Mouse (Mus musculus): ENCODE measurements around the gene Btbd16. TPM values are rescaled to one million over a fixed set of nuclear protein-coding genes. Genes with fewer than 3 reads are reported as not detected.
A peak's percentile ranks its signal among the peaks of the same experiment; 100 is the strongest.

Gene Btbd16
- polyA plus RNA-seq, 1 experiment from 2014 or later, result 0.13 TPM

- Histone ChIP-seq H3K4me3 (no peak overlapping the region), H3K9ac (peak overlapping the region; percentile 53; the same call in 1 of the 2 replicates), H3K4me1 (peaks cover 47% of the 10 kb centered on the region), H3K36me3 (peaks cover 82% of the 10 kb centered on the region), H3K9me3 (no peaks in the 10 kb centered on the region), H3K4me2 (no peak overlapping the region), H3K27me3 (replicated peaks) (no peaks in the 10 kb centered on the region), H3K27ac (replicated peaks) (peak overlapping the region; percentile 53)
- 39% methylated on average over 17 of the region's 17 CpGs for WGBS
- ATAC-seq (ENCODE audit: extremely low read depth, insufficient number of reproducible peaks, low FRiP score, low TSS enrichment), result no peak
These were observed 22.9 kb upstream of the Btbd16 start for GRCm38 (mm10) chr7:130750752-130751490.

GRCm38 (mm10) chr7:130751678-130752077 lies 22.2 kb upstream of the Btbd16 start:
- H3K9me3 ChIP-seq, result no peaks in the 10 kb centered on the region
- no peak overlapping the region for H3K4me2 ChIP-seq
- no peak overlapping the region for H3K4me3 ChIP-seq
- no peak for ATAC-seq (ENCODE audit: extremely low read depth, insufficient number of reproducible peaks, low FRiP score, low TSS enrichment)
- peaks cover 75% of the 10 kb centered on the region for H3K36me3 ChIP-seq
- H3K4me1 ChIP-seq, result peaks cover 54% of the 10 kb centered on the region
- no peaks in the 10 kb centered on the region for H3K27me3 ChIP-seq (replicated peaks)
- H3K9ac ChIP-seq, result no peak overlapping the region
- 61% methylated on average over 6 of the region's 9 CpGs for WGBS
- no peak overlapping the region for H3K27ac ChIP-seq (replicated peaks)

GRCm38 (mm10) chr7:130754790-130755189 lies 19.1 kb upstream of the Btbd16 start:
- WGBS, result 84% methylated on average over 2 of the region's 2 CpGs
- H3K27ac ChIP-seq (replicated peaks), result peak overlapping the region; percentile 8; the same call in 1 of the 2 replicates
- no peak for ATAC-seq (ENCODE audit: extremely low read depth, insufficient number of reproducible peaks, low FRiP score, low TSS enrichment)

GRCm38 (mm10) chr7:130756343-130756835 lies 17.5 kb upstream of the Btbd16 start:
- 42% methylated on average over 7 of the region's 7 CpGs for WGBS
- H3K4me3 ChIP-seq, result no peak overlapping the region
- no peak for ATAC-seq (ENCODE audit: extremely low read depth, insufficient number of reproducible peaks, low FRiP score, low TSS enrichment)

More at GRCm38 (mm10) chr7:130754790-130755189, 19.1 kb upstream of the Btbd16 start:
- no peaks in the 10 kb centered on the region for H3K27me3 ChIP-seq (replicated peaks)
- no peaks in the 10 kb centered on the region for H3K9me3 ChIP-seq
- no peak overlapping the region for H3K4me2 ChIP-seq
- peaks cover 81% of the 10 kb centered on the region for H3K36me3 ChIP-seq
- H3K4me3 ChIP-seq, result no peak overlapping the region
- no peak overlapping the region for H3K9ac ChIP-seq
- H3K4me1 ChIP-seq, result peaks cover 45% of the 10 kb centered on the region

GRCm38 (mm10) chr7:130757326-130757865 lies 16.5 kb upstream of the Btbd16 start:
- Histone ChIP-seq H3K36me3 (peaks cover 82% of the 10 kb centered on the region), H3K9ac (no peak overlapping the region), H3K4me2 (no peak overlapping the region), H3K9me3 (no peaks in the 10 kb centered on the region), H3K4me1 (peaks cover 29% of the 10 kb centered on the region), H3K27ac (replicated peaks) (no peak overlapping the region), H3K27me3 (replicated peaks) (no peaks in the 10 kb centered on the region), H3K4me3 (no peak overlapping the region)
- ATAC-seq (ENCODE audit: extremely low read depth, insufficient number of reproducible peaks, low FRiP score, low TSS enrichment), result no peak
- WGBS, result 83% methylated on average over 11 of the region's 11 CpGs

More at GRCm38 (mm10) chr7:130756343-130756835, 17.5 kb upstream of the Btbd16 start:
- H3K4me2 ChIP-seq, result peak overlapping the region; percentile 35; the same call in 1 of the 2 replicates
- H3K27me3 ChIP-seq (replicated peaks), result no peaks in the 10 kb centered on the region
- H3K9me3 ChIP-seq, result no peaks in the 10 kb centered on the region
- peaks cover 88% of the 10 kb centered on the region for H3K36me3 ChIP-seq
- H3K27ac ChIP-seq (replicated peaks), result peak overlapping the region; percentile 59
- H3K9ac ChIP-seq, result peak overlapping the region; percentile 52; the same call in 1 of the 2 replicates
- peaks cover 30% of the 10 kb centered on the region for H3K4me1 ChIP-seq

GRCm38 (mm10) chr7:130762071-130762897 lies 11.6 kb upstream of the Btbd16 start:
- Histone ChIP-seq H3K9ac (peak overlapping the region; percentile 42; the same call in 1 of the 2 replicates), H3K36me3 (peaks cover 80% of the 10 kb centered on the region), H3K4me2 (no peak overlapping the region), H3K27me3 (replicated peaks) (no peaks in the 10 kb centered on the region), H3K4me3 (no peak overlapping the region), H3K9me3 (no peaks in the 10 kb centered on the region), H3K4me1 (peaks cover 13% of the 10 kb centered on the region), H3K27ac (replicated peaks) (peak overlapping the region; percentile 57)
- ATAC-seq (ENCODE audit: extremely low read depth, insufficient number of reproducible peaks, low FRiP score, low TSS enrichment), result 0 out of 2 replicates have a peak, but pooled peaks have one; percentile 23
- WGBS, result 25% methylated on average over 17 of the region's 17 CpGs

- ATAC-seq (ENCODE audit: extremely low read depth, insufficient number of reproducible peaks, low FRiP score, low TSS enrichment), result no peak
- Histone ChIP-seq H3K9ac (no peak overlapping the region), H3K27me3 (replicated peaks) (no peaks in the 10 kb centered on the region), H3K36me3 (peaks cover 61% of the 10 kb centered on the region), H3K27ac (replicated peaks) (no peak overlapping the region), H3K4me2 (no peak overlapping the region), H3K4me3 (no peak overlapping the region), H3K4me1 (peaks cover 11% of the 10 kb centered on the region), H3K9me3 (no peaks in the 10 kb centered on the region)
- 92% methylated on average over 17 of the region's 17 CpGs for WGBS
These were observed 9.7 kb upstream of the Btbd16 start for GRCm38 (mm10) chr7:130764160-130764559.

- peaks cover 11% of the 10 kb centered on the region for H3K4me1 ChIP-seq
- peak overlapping the region; percentile 19 for H3K4me3 ChIP-seq
- 53% methylated on average over 30 of the region's 30 CpGs for WGBS
- no peaks in the 10 kb centered on the region for H3K9me3 ChIP-seq
- H3K27me3 ChIP-seq (replicated peaks), result no peaks in the 10 kb centered on the region
- no peak overlapping the region; the same call in 1 of the 2 replicates for H3K9ac ChIP-seq
- peak overlapping the region; percentile 49 for H3K4me2 ChIP-seq
- peak overlapping the region; percentile 10; the same call in 1 of the 2 replicates for H3K27ac ChIP-seq (replicated peaks)
- no peak for ATAC-seq (ENCODE audit: extremely low read depth, insufficient number of reproducible peaks, low FRiP score, low TSS enrichment)
- peaks cover 37% of the 10 kb centered on the region for H3K36me3 ChIP-seq
These were observed 7.3 kb upstream of the Btbd16 start for GRCm38 (mm10) chr7:130766411-130767170.

GRCm38 (mm10) chr7:130768151-130768550 lies 5.7 kb upstream of the Btbd16 start:
- Histone ChIP-seq H3K4me1 (peaks cover 6% of the 10 kb centered on the region; the same call in 1 of the 2 replicates), H3K4me3 (no peak overlapping the region), H3K27ac (replicated peaks) (no peak overlapping the region), H3K36me3 (peaks cover 36% of the 10 kb centered on the region), H3K9ac (no peak overlapping the region), H3K27me3 (replicated peaks) (0 out of 2 replicates have a peak, but pooled peaks cover 5% of the 10 kb centered on the region), H3K9me3 (no peaks in the 10 kb centered on the region), H3K4me2 (no peak overlapping the region)
- WGBS, result 89% methylated on average over 4 of the region's 4 CpGs
- ATAC-seq (ENCODE audit: extremely low read depth, insufficient number of reproducible peaks, low FRiP score, low TSS enrichment), result no peak

GRCm38 (mm10) chr7:130770707-130771106 lies 3.2 kb upstream of the Btbd16 start:
- Histone ChIP-seq H3K27me3 (replicated peaks) (0 out of 2 replicates have a peak, but pooled peaks cover 5% of the 10 kb centered on the region), H3K36me3 (peaks cover 10% of the 10 kb centered on the region), H3K9me3 (no peaks in the 10 kb centered on the region), H3K27ac (replicated peaks) (no peak overlapping the region), H3K4me2 (no peak overlapping the region), H3K9ac (no peak overlapping the region), H3K4me1 (peaks cover 18% of the 10 kb centered on the region), H3K4me3 (no peak overlapping the region)
- 23% methylated on average over 3 of the region's 3 CpGs for WGBS
- ATAC-seq (ENCODE audit: extremely low read depth, insufficient number of reproducible peaks, low FRiP score, low TSS enrichment), result no peak
